Mouse (Mus musculus) kidney, adult 18-20 months (tissue): ENCODE measurements around the gene Dennd4a.
A peak's percentile ranks its signal among the peaks of the same experiment; 100 is the strongest.

Experiments
- DNase-seq: peaks from one replicate; pipeline ENCODE4 v3.0.0; 2021

Dennd4a gene

GRCm38 (mm10) chr9:64925771-64926170, 114.6 kb downstream of the Dennd4a start:
- no peak for DNase-seq

- no peak for DNase-seq
Measured at GRCm38 (mm10) chr9:64926201-64926991, 115.3 kb downstream of the Dennd4a start.

GRCm38 (mm10) chr9:64930256-64930655, 119.1 kb downstream of the Dennd4a start:
- DNase-seq, result no peak

- DNase-seq, result no peak
Measured at GRCm38 (mm10) chr9:64931751-64932610, 120.8 kb downstream of the Dennd4a start.

- peak; percentile 63 for DNase-seq
Measured at GRCm38 (mm10) chr9:64934015-64934754, 123.0 kb downstream of the Dennd4a start.

GRCm38 (mm10) chr9:64936508-64936907, 125.4 kb downstream of the Dennd4a start:
- DNase-seq, result peak; percentile 60

- DNase-seq, result no peak
Measured at GRCm38 (mm10) chr9:64937491-64937890, 126.4 kb downstream of the Dennd4a start.

- no peak for DNase-seq
Measured at GRCm38 (mm10) chr9:64938535-64938934, 127.4 kb downstream of the Dennd4a start.

GRCm38 (mm10) chr9:64939281-64939680, 128.1 kb downstream of the Dennd4a start:
- no peak for DNase-seq

- no peak for DNase-seq
Measured at GRCm38 (mm10) chr9:64939790-64940189, 128.7 kb downstream of the Dennd4a start.

- DNase-seq, result no peak
Measured at GRCm38 (mm10) chr9:64940731-64941346, 129.7 kb downstream of the Dennd4a start.

- DNase-seq, result no peak
Measured at GRCm38 (mm10) chr9:64941650-64942049, 130.5 kb downstream of the Dennd4a start.

GRCm38 (mm10) chr9:64943997-64944396, 132.9 kb downstream of the Dennd4a start:
- no peak for DNase-seq

GRCm38 (mm10) chr9:64947483-64948095, 136.4 kb downstream of the Dennd4a start:
- DNase-seq, result no peak

- DNase-seq, result no peak
Measured at GRCm38 (mm10) chr9:64951161-64951657, 140.1 kb downstream of the Dennd4a start, which contains the start of gene Slc24a1. Gene Slc24a1, minus strand, starts transcription at chr9:64951607.

GRCm38 (mm10) chr9:64952055-64952454, 140.9 kb downstream of the Dennd4a start:
- DNase-seq, result no peak

- DNase-seq, result no peak
Measured at GRCm38 (mm10) chr9:64953190-64953589, 142.1 kb downstream of the Dennd4a start.

- DNase-seq, result no peak
Measured at GRCm38 (mm10) chr9:64956337-64956736, 145.2 kb downstream of the Dennd4a start.

- no peak for DNase-seq
Measured at GRCm38 (mm10) chr9:64957276-64957675, 146.1 kb downstream of the Dennd4a start.

GRCm38 (mm10) chr9:64960117-64960977, 149.2 kb downstream of the Dennd4a start, which contains the start of gene Ints14:
Gene Ints14, plus strand, starts transcription at chr9:64960905.
- DNase-seq, result peak; percentile 99

- DNase-seq, result no peak
Measured at GRCm38 (mm10) chr9:64960978-64961320, 149.8 kb downstream of the Dennd4a start.
